Mouse (Mus musculus) liver, embryonic 13.5 days (tissue): Measurements from ENCODE around the gene Aqp8. TPM values are rescaled to one million over a fixed set of nuclear protein-coding genes. Genes with fewer than 3 reads are reported as not detected.

Experiments
- ATAC-seq: fragments of 200-750 bp; cut with Nextera tagmentation; 2 replicates; pipeline ENCODE4 v1.8.0; 2017; ENCODE audit warnings: low read depth, mild to moderate bottlenecking, moderate number of reproducible peaks, moderate library complexity
- DNase-seq: peaks from one replicate; pipeline ENCODE4 v3.0.0; 2022
- H3K27ac ChIP-seq: fragments of 300-500 bp; sonication (generic); 2 replicates; pipeline ENCODE4 v1.5.1; 2015; ENCODE audit warnings: moderate library complexity, mild to moderate bottlenecking, inconsistent platforms
- H3K27me3 ChIP-seq: fragments of 300-500 bp; sonication (generic); 2 replicates; pipeline ENCODE4 v1.6.1; 2015; ENCODE audit warnings: mild to moderate bottlenecking, inconsistent platforms
- H3K36me3 ChIP-seq: fragments of 300-500 bp; sonication (generic); 2 replicates; pipeline ENCODE4 v1.6.1; 2015; ENCODE audit warnings: mild to moderate bottlenecking, inconsistent platforms
- H3K4me1 ChIP-seq: fragments of 300-500 bp; sonication (generic); replicated peaks from 2 replicates; pipeline ENCODE4 v1.6.1; 2015; ENCODE audit warnings: inconsistent platforms
- H3K4me2 ChIP-seq: fragments of 300-500 bp; sonication (generic); 2 replicates; pipeline ENCODE4 v1.6.1; 2015; ENCODE audit warnings: inconsistent platforms, mild to moderate bottlenecking, moderate library complexity
- H3K4me3 ChIP-seq: fragments of 300-500 bp; sonication (generic); replicated peaks from 2 replicates; pipeline ENCODE4 v1.5.1; 2015; ENCODE audit warnings: mild to moderate bottlenecking, inconsistent platforms
- H3K9ac ChIP-seq: fragments of 300-500 bp; sonication (generic); 2 replicates; pipeline ENCODE4 v1.6.1; 2015; ENCODE audit warnings: mild to moderate bottlenecking, inconsistent platforms
- H3K9me3 ChIP-seq: fragments of 300-500 bp; sonication (generic); replicated peaks from 2 replicates; pipeline ENCODE4 v1.6.1; 2016; ENCODE audit warnings: inconsistent platforms
- WGBS: fragments of 180-500 bp; shearing (Covaris S2); methylation state at CpG from one replicate; pipeline ENCODE4 v1.1.7; 2015; ENCODE audit not compliant: insufficient replicate concordance; 5-methylcytosine and 5-hydroxymethylcytosine counted together
- polyA plus RNA-seq: library from polyadenylated mRNA; unstranded; fragments of >200 nt; fragmentation: Nextera tagmentation; extraction: Ambion mirVana; gene quantifications from 2 replicates; pipeline ENCODE4 v1.2.1, GENCODE M21; 2015

Gene Aqp8
- polyA plus RNA-seq, 1 experiment from 2014 or later = 3.0 TPM

- Histone ChIP-seq H3K36me3 (no peaks in the 10 kb centered on the region), H3K27me3 (no peaks in the 10 kb centered on the region), H3K4me3 (no peak overlapping the region), H3K9me3 (no peaks in the 10 kb centered on the region), H3K27ac (no peak overlapping the region), H3K4me1 (no peaks in the 10 kb centered on the region), H3K4me2 (no peak overlapping the region), H3K9ac (no peak overlapping the region)
- ATAC-seq = no peak
- DNase-seq = no peak
- 65% methylated on average over 5 of the region's 5 CpGs for WGBS
Observed at GRCm38 (mm10) chr7:123487703-123488102, 25.6 kb downstream of the Aqp8 start.

DNA sequence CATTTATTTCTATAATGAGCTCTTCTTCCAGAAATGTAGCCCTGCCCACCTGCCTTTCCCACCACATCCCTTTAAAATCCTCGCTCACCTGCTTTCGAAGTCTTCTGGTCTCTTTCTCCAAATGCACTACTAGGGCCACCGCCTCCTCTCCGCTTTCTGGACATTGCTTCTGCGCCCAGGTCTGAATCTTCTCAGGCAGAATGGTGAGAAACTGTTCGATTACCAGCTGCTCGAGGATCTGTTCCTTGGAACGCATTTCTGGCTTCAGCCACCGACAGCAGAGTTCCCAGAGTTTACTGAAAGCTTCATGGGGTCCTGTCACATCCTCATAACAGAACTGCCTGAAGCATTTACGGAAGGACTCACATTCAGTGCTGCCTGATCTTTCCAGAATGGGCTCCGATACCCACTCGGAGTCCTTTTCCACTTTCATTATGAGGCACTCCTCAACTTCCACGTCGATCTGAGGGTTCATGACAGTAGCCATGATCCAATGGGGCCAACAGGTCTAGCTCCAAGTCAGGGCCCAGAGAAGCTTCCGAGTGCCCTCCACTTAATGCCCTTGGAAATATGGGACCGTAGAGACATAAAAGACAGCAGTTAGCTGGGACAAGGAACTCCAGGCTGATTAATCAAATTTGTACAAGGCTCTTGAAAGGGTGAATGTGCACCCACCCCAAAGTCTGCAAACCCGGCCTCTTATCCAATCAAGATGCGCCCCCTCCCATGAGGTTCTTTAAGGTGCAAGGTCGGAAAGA, 37.6 kb downstream of the Aqp8 start:
- H3K9me3 ChIP-seq = no peaks in the 10 kb centered on the region
- H3K9ac ChIP-seq = no peak overlapping the region
- no peaks in the 10 kb centered on the region for H3K36me3 ChIP-seq
- 0 out of 2 replicates have a peak, but pooled peaks cover 8% of the 10 kb centered on the region for H3K4me1 ChIP-seq
- peaks cover 27% of the 10 kb centered on the region for H3K27me3 ChIP-seq
- 39% methylated on average over 19 of the region's 19 CpGs for WGBS
- no peak overlapping the region for H3K27ac ChIP-seq
- DNase-seq (no peak), ATAC-seq (no peak)
- H3K4me2 ChIP-seq = peak overlapping the region; percentile 68
- peak overlapping the region; percentile 54 for H3K4me3 ChIP-seq

DNA sequence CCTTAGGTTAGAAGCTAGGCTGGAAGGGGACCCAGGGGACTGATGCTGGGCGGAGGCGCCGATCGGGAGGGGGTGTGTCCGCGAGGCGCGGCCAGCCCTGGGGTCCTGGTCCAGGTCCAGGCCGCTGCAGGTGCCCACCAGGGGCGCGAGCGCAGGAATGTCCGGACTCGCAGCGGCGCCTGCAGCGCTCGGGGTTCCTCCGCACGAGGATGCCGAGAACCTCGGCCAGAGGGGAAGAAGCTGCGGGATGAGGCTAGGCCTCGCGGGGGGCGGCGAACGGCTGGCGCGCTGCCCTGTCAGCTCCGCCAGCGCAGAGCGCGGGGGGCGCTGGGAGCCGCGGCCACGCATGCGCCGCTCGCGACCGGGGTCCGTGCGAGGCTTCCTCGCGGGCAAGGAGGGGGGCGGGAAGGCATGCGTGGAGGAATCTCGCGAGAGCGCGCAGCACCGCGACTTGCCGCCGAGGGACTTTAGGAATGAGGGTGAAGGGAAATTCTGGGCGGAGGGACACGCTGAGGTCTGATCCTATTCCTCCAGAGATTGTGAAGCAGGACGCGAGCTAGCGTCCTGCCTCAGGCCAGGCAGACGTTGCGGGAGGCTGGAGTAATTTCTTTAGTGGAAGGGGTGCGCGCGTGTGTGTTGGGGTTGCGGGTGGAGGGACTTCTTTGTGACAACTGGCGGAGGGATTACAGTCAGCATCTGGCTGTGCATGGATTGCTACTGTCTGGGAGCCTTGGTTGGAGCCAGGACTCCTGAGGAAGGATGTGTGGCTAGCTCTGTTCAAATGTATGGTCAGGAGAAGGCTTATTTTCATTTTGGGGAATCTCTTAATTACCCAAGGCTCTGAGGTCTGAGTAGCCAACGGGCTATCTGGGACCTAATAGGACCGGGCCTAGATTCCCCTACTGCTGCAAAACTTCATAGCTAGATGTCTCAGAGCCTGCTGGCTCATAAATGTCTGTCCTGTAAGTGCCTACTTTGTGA, 38.4 kb downstream of the Aqp8 start, which contains the start of gene Zkscan2:
Zkscan2 (minus strand) TSS at position 211 of the 981 bp plus-strand sequence.
- ATAC-seq (peak; percentile 29; the same call in 1 of the 2 replicates), DNase-seq (peak; percentile 11)
- H3K9me3 ChIP-seq = no peaks in the 10 kb centered on the region
- H3K4me3 ChIP-seq = peak within 1 kb of the TSS; percentile 54
- H3K4me2 ChIP-seq = peak within 1 kb of the TSS; percentile 68
- no peaks in the 10 kb centered on the region for H3K36me3 ChIP-seq
- H3K4me1 ChIP-seq = 0 out of 2 replicates have a peak, but pooled peaks cover 8% of the 10 kb centered on the region
- no peak within 1 kb of the TSS for H3K27ac ChIP-seq
- H3K27me3 ChIP-seq = peaks cover 27% of the 10 kb centered on the region
- 2% methylated on average over 71 of the region's 71 CpGs for WGBS
- peak within 1 kb of the TSS; percentile 27; the same call in 1 of the 2 replicates for H3K9ac ChIP-seq

DNA sequence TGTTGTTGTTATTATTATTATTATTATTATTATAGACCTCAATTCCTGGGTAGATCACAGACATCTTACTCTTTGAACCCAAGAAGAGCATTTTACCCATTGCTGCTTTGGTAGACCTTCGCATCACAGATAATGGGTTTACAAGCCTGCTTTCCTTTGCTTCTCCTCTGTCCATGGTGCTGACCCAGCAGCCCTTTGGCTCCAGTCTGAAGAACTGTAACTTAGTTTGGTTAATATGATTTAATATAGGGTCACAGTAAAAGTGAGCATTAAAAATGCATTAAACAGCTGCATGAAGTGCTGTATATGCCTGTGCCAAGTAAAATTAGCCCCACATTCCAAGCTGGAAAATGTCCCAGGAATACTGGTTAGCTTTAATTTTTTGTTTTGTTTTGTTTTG, 41.3 kb downstream of the Aqp8 start:
- DNase-seq (no peak), ATAC-seq (no peak)

GRCm38 (mm10) chr7:123507946-123508345, 45.9 kb downstream of the Aqp8 start:
- no peak for ATAC-seq
- no peaks in the 10 kb centered on the region for H3K27me3 ChIP-seq
- H3K4me2 ChIP-seq = no peak overlapping the region
- no peak overlapping the region for H3K4me3 ChIP-seq
- WGBS = 77% methylated on average over 7 of the region's 7 CpGs
- no peak overlapping the region for H3K9ac ChIP-seq
- no peak for DNase-seq
- no peaks in the 10 kb centered on the region for H3K9me3 ChIP-seq
- H3K27ac ChIP-seq = no peak overlapping the region
- no peaks in the 10 kb centered on the region for H3K36me3 ChIP-seq
- H3K4me1 ChIP-seq = no peaks in the 10 kb centered on the region

More for the DNA sequence above, 41.3 kb downstream of the Aqp8 start:
- H3K4me2 ChIP-seq = no peak overlapping the region
- H3K9ac ChIP-seq = no peak overlapping the region
- no peak overlapping the region for H3K4me3 ChIP-seq
- no peaks in the 10 kb centered on the region for H3K36me3 ChIP-seq
- no peak overlapping the region for H3K27ac ChIP-seq
- H3K27me3 ChIP-seq = peaks cover 27% of the 10 kb centered on the region
- H3K4me1 ChIP-seq = 0 out of 2 replicates have a peak, but pooled peaks cover 8% of the 10 kb centered on the region
- WGBS = 17% methylated on average over 1 of the region's 1 CpGs
- no peaks in the 10 kb centered on the region for H3K9me3 ChIP-seq

Other genes starting within 250 kb of the Aqp8 start
- 0.18 and 0.54 TPM in 2 replicates for gene Slc5a11, start 247.5 kb upstream of the Aqp8 start, polyA plus RNA-seq
- 30.6 and 33.7 TPM in 2 replicates for gene Lcmt1, start 92.5 kb upstream of the Aqp8 start, polyA plus RNA-seq
- gene Arhgap17, start 92.4 kb upstream of the Aqp8 start, polyA plus RNA-seq = 8.5 and 12.0 TPM in 2 replicates
- gene Zkscan2, start 38.2 kb downstream of the Aqp8 start, polyA plus RNA-seq = 0.13 and 0.22 TPM in 2 replicates